In genomic region chr9:60267273-60267626, GRCm38 (mm10) we compare ENCODE assay signal across 16 mouse cellular contexts.
DNase-seq lines count a peak whose midpoint lies in the region; ATAC-seq and TF ChIP-seq lines count a peak whose summit lies in the region.
"Had no signal": no experiment of that assay in that cellular context is flagged by ENCODE, and none has a peak within 500 bp of the region (broad histone marks: within the 10 kb centered on the region; RNA-seq: fewer than 3 reads in every experiment).

No protein-coding gene starts in this region.

- intact Hi-C loops in heart, adult 2 months (cut with DNase I): no loop called here

- 30% methylated on average over 5 of the region's 5 CpGs for WGBS in hindbrain, embryonic 13.5 days
- 8% methylated on average over 5 of the region's 5 CpGs for WGBS in midbrain, embryonic 14.5 days
- 65% methylated on average over 5 of the region's 5 CpGs for WGBS in heart, adult 2 months

- no peak for TF ChIP-seq POLR2A in heart, adult 2 months (IDR thresholded peaks at IDR 0.05; ENCODE audit: insufficient read depth, low read depth, low read length)

- no peak for TF ChIP-seq CTCF in heart, adult 2 months (IDR thresholded peaks at IDR 0.05)

- H3K36me3 ChIP-seq in hindbrain, embryonic 13.5 days: no peaks in the 10 kb centered on the region
- no peaks in the 10 kb centered on the region for H3K36me3 ChIP-seq in midbrain, embryonic 14.5 days (ENCODE audit: control insufficient read depth, insufficient read depth, low read length)
- no peaks in the 10 kb centered on the region for H3K36me3 ChIP-seq in heart, adult 2 months (ENCODE audit: control insufficient read depth, insufficient read depth, low read length)
- H3K36me3 ChIP-seq: heart, embryonic 15.5 days; limb, embryonic 13.5 days; liver, embryonic 15.5 days had no signal

- no peak for TF ChIP-seq EP300 in heart, adult 2 months (IDR thresholded peaks at IDR 0.05; ENCODE audit: insufficient read depth, low read depth, low read length)

- no peaks in the 10 kb centered on the region for H3K27me3 ChIP-seq in hindbrain, embryonic 13.5 days
- H3K27me3 ChIP-seq in midbrain, embryonic 14.5 days (ENCODE audit: control insufficient read depth, insufficient read depth, low read length): no peaks in the 10 kb centered on the region
- H3K27me3 ChIP-seq in heart, adult 2 months (ENCODE audit: control insufficient read depth, insufficient read depth, low read length): no peaks in the 10 kb centered on the region
- H3K27me3 ChIP-seq: heart, embryonic 15.5 days; limb, embryonic 13.5 days; liver, embryonic 15.5 days had no signal

- no peak overlapping the region for H3K4me3 ChIP-seq in hindbrain, embryonic 13.5 days
- H3K4me3 ChIP-seq in midbrain, embryonic 14.5 days (replicated peaks; ENCODE audit: low read depth, low read length): no peak overlapping the region
- H3K4me3 ChIP-seq in heart, adult 2 months: no peak overlapping the region
- H3K4me3 ChIP-seq: heart, embryonic 15.5 days; left cerebral cortex, adult 2 months; limb, embryonic 13.5 days; liver, embryonic 15.5 days had no signal

- peak; percentile 39 for DNase-seq in right cerebral cortex, postnatal 4 days
- DNase-seq in right cerebral cortex, postnatal 10 days (ENCODE audit: low spot score in 2 of 2): no peak
- no peak for DNase-seq in midbrain, embryonic 14.5 days
- no peak for DNase-seq in heart, adult 2 months
- DNase-seq in thymus, postnatal 4 days: no peak
- DNase-seq in lung, adult 18-20 months: no peak
- no peak for DNase-seq in gastrocnemius, adult 8-10 months (ENCODE audit: low spot score in 2 of 2)
- DNase-seq: B cell, adult 2 months; cerebellum, adult 11-12 months; lung, postnatal 36 days; thymus, postnatal 36 days had no signal

- peak overlapping the region; percentile 74 for H3K27ac ChIP-seq in hindbrain, embryonic 13.5 days
- H3K27ac ChIP-seq in midbrain, embryonic 14.5 days (replicated peaks; ENCODE audit: low read depth, low read length): peak overlapping the region; percentile 65
- no peak overlapping the region for H3K27ac ChIP-seq in heart, adult 2 months
- H3K27ac ChIP-seq: heart, embryonic 15.5 days; left cerebral cortex, adult 2 months; limb, embryonic 13.5 days; liver, embryonic 15.5 days had no signal

- H3K4me1 ChIP-seq in hindbrain, embryonic 13.5 days (replicated peaks): peaks cover 30% of the 10 kb centered on the region
- peaks cover 16% of the 10 kb centered on the region for H3K4me1 ChIP-seq in midbrain, embryonic 14.5 days (ENCODE audit: control insufficient read depth, insufficient read depth, low read length)
- peaks cover 8% of the 10 kb centered on the region for H3K4me1 ChIP-seq in heart, adult 2 months (ENCODE audit: control insufficient read depth, insufficient read depth, low read length)

- no peak overlapping the region for H3K9ac ChIP-seq in hindbrain, embryonic 13.5 days
- H3K9ac ChIP-seq in midbrain, embryonic 14.5 days (replicated peaks; ENCODE audit: low read length): no peak overlapping the region
- H3K9ac ChIP-seq in heart, adult 2 months (ENCODE audit: low read depth, low read length): no peak overlapping the region
- H3K9ac ChIP-seq: heart, embryonic 15.5 days; limb, embryonic 13.5 days; liver, embryonic 15.5 days had no signal

- peak; percentile 73 for ATAC-seq in hindbrain, embryonic 13.5 days (ENCODE audit: low FRiP score)
- peak; percentile 62 for ATAC-seq in midbrain, embryonic 14.5 days (ENCODE audit: low FRiP score, low TSS enrichment)

- H3K4me2 ChIP-seq in hindbrain, embryonic 13.5 days: no peak overlapping the region
- H3K4me2 ChIP-seq in midbrain, embryonic 14.5 days (ENCODE audit: low read length): no peak overlapping the region
- H3K4me2 ChIP-seq: heart, embryonic 15.5 days; limb, embryonic 13.5 days; liver, embryonic 15.5 days had no signal

- H3K9me3 ChIP-seq in hindbrain, embryonic 13.5 days: no peaks in the 10 kb centered on the region
- H3K9me3 ChIP-seq in midbrain, embryonic 14.5 days (ENCODE audit: control insufficient read depth, low read length): no peaks in the 10 kb centered on the region
- H3K9me3 ChIP-seq: heart, embryonic 15.5 days; limb, embryonic 13.5 days; liver, embryonic 15.5 days had no signal

- no peaks in the 10 kb centered on the region for H3K79me2 ChIP-seq in heart, adult 2 months (replicated peaks; ENCODE audit: control insufficient read depth, insufficient read depth, low read length)
